Mouse (Mus musculus) liver, adult 2 months (tissue): ENCODE results near the gene Bin2.

Experiments
- CTCF ChIP-seq: fragments of 200-500 bp; IDR thresholded peaks from 2 replicates; pipeline ENCODE4 v1.5.1; 2011; ENCODE audit warnings: low read depth, low read length, control low read depth
- POLR2A ChIP-seq: fragments of 200-500 bp; IDR thresholded peaks from 2 replicates; pipeline ENCODE4 v1.6.1; 2011; ENCODE audit warnings: low read length, control low read depth; ENCODE audit not compliant: insufficient read depth; ENCODE audit errors: extremely low read depth

GRCm38 (mm10) chr15:100666219-100666696 lies 3.1 kb downstream of the Bin2 start:
- TF ChIP-seq CTCF (no peak), POLR2A (no peak)
